Mouse (Mus musculus): ENCODE measurements around the gene Gm3106.
"Not testable (repeated sequence)": the region's sequence is repeated elsewhere in the genome, so short reads cannot be mapped to it uniquely, and the experiment has no call there.

Gm3106 gene

DNA sequence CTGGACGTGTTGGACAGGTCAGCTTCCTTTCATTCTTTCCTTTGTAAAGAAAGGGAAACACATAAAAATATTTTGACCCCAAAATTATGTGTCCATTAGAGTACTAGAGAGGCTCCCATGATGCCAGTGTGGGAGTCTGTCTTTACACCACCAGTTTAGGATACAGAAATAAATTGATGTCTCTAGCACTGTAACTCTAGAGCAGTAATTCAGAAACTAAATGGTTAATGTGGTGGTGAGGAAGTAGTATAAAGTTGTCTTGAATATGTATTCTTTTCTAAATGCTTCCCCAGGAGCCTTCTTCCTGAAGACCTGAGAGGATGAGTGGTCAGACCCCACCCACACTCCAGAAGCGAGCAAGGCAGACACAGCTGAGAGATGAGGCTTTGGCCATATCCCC, at the start of gene Gm3106:
Gene Gm3106, plus strand, starts transcription at position 301 of the 400 bp plus-strand sequence.
- DNase-seq = not testable (repeated sequence)
